Mouse (Mus musculus) bone marrow, adult 2 months (tissue): Measurements from ENCODE around the gene Slc35f2. TPM values are rescaled to one million over a fixed set of nuclear protein-coding genes. Genes with fewer than 3 reads are reported as not detected.

Source experiments
- H3K27ac ChIP-seq: fragments of 200-500 bp; 2 replicates; pipeline ENCODE4 v1.5.1; 2012; ENCODE audit warnings: low read depth, mild to moderate bottlenecking, control low read depth, inconsistent platforms, low read length; ENCODE audit not compliant: control insufficient read depth, poor library complexity, insufficient read depth
- H3K4me1 ChIP-seq: fragments of 200-500 bp; 2 replicates; pipeline ENCODE4 v1.6.1; 2011; ENCODE audit warnings: low read length; ENCODE audit not compliant: control insufficient read depth, insufficient read depth
- H3K4me3 ChIP-seq: fragments of 200-500 bp; replicated peaks from 2 replicates; pipeline ENCODE3; 2011; ENCODE audit warnings: mild to moderate bottlenecking, low read depth, low read length, control low read depth; ENCODE audit not compliant: control insufficient read depth
- CTCF ChIP-seq: fragments of 200-500 bp; IDR thresholded peaks from 2 replicates; pipeline ENCODE4 v1.5.1; 2011; ENCODE audit warnings: low read length, control low read depth; ENCODE audit not compliant: control insufficient read depth, insufficient read depth
- POLR2A ChIP-seq: fragments of 200-500 bp; IDR thresholded peaks from 2 replicates; pipeline ENCODE4 v1.6.1; 2011; ENCODE audit warnings: low read depth, mild to moderate bottlenecking, control low read depth, low read length, borderline replicate concordance; ENCODE audit not compliant: control insufficient read depth
- WGBS: fragments of 180-500 bp; shearing (Covaris S2); methylation state at CpG from one replicate; pipeline ENCODE4 v1.1.7; 2018; 5-methylcytosine and 5-hydroxymethylcytosine counted together
- polyA plus RNA-seq: library from polyadenylated mRNA; stranded (reverse); fragments of >200 nt; gene quantifications from 2 replicates; pipeline ENCODE4 v1.2.4, GENCODE M21; 2011; ENCODE audit warnings: low replicate concordance; ENCODE audit not compliant: missing spikeins, insufficient read depth, insufficient read length

Gene Slc35f2
- polyA plus RNA-seq, 1 experiment = 2.9 TPM

DNA sequence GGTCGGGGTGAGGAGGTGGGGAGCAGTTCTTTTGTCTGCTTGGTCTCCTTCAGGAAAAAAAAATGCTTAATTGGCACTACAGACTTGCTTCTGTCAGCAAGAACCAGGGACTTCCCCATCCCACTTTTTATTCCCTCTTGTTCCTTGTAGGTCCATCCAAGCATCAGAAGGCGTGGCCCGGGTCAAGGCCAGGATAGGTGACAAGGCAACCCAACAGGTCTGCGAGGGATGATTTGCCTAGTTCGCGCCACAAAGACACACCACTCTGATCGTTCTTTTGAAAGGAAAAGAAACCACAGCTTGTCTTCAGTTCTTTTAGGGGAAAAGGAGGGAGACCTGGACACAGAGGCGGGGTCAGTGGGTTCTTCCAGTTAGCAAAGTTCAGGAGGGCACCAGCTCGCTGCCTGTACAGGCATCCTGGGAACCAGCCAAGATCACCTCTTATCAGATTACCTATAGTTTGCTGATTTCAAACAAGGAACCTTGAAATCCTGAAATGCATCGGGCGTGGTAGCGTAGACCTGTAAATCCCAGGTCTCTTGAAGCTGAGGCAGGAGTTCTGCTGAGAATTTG, 481 bp upstream of the Slc35f2 start:
- H3K4me1 ChIP-seq = no peaks in the 10 kb centered on the region; the same call in 1 of the 2 replicates
- WGBS = 25% methylated on average over 12 of the region's 12 CpGs
- no peak overlapping the region for H3K4me3 ChIP-seq
- no peak for TF ChIP-seq CTCF
- H3K27ac ChIP-seq = no peak overlapping the region

DNA sequence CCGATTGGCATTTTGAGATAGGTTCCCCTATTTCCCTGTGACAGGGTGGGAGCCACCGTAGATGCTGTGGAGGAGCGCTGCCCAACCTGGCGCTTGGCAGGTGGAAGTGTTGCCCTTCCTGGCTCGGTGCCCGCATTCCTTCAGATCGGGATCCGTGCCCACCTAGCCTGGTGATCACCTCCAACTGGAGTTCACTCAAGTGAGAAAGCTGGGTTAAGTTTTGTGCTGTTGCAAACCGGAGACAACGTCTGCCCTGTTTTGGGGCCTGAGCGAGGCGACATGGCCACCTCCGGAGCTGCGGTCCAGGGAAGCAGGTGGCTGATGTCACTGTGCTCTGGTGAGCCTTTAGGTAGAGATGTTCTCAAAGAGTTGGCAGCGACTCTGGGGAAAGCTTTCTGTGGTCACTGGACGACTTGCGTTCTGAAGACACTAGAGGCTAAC, 803 bp downstream of the Slc35f2 start:
- H3K4me3 ChIP-seq = peak overlapping the region; percentile 66
- 5% methylated on average over 17 of the region's 17 CpGs for WGBS

DNA sequence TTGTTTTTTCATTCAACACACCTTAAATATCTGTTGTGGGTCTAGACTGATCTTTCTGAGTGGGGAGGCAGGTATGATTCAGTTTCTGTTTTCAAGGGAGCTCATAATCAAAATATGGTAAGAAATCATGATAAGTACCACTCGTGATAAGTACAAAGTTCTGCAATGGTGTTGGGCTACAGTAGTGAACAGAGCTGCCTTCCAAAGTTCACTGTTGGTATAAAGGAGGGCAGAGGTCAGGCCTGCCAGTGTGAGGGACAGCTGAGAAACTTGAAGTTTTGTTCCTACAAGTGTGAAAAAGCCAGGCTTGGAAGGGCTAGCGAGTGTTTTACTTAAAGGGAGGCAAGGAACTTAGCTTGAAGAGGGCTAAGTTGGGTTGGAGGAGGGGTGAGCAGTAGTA, 4.2 kb downstream of the Slc35f2 start:
- 68% methylated on average over 2 of the region's 2 CpGs for WGBS
- TF ChIP-seq CTCF (no peak), POLR2A (no peak)
- H3K4me1 ChIP-seq = no peaks in the 10 kb centered on the region; the same call in 1 of the 2 replicates
- no peak overlapping the region for H3K27ac ChIP-seq
- H3K4me3 ChIP-seq = no peak overlapping the region

More for the DNA sequence above, 803 bp downstream of the Slc35f2 start:
- Histone ChIP-seq H3K27ac (no peak overlapping the region), H3K4me1 (no peaks in the 10 kb centered on the region; the same call in 1 of the 2 replicates)
- TF ChIP-seq CTCF (no peak), POLR2A (no peak)

DNA sequence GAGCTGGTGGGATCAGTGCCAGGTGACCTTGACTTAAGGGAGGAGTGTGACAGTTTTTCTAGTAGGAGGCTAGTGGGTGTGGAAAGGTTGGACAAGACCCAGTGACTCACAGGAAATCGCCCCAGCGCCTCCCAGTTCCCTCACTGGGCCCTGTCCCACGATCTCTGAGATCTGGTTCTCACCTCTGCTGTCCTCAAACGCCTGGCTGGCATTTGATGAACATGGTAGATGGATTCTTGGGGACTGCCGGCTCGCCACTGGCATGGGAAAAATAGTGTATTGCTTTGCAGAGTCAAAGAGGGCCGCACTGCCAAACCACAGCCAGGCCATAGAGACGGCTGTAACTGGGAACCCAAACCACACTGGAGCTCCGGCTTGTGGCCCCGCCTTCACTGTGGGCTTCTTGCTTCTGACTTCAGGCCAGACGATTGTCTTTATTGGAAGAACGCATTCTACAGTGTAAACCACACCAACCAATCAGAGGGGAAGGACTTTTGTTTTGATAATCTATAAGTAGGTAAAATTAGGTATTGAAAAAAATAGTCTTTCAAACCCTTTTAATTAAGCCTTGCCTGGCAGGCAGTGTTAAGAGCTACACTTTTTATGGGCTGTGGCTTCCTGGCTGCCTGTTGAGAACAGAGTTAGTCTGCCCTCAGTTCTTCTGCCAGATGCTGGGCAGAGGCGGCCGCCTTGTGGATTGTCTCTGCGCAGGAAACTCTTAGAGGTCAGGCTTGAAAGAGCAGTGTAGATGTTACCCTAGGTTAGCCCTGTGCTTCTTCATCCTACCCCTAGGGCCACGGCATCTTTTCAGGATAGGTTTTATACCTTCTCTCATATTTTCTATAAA, 15.4 kb downstream of the Slc35f2 start:
- WGBS = 10% methylated on average over 16 of the region's 16 CpGs
- TF ChIP-seq POLR2A = no peak
- no peak for TF ChIP-seq CTCF
- H3K4me3 ChIP-seq = no peak overlapping the region
- no peaks in the 10 kb centered on the region; the same call in 1 of the 2 replicates for H3K4me1 ChIP-seq
- no peak overlapping the region for H3K27ac ChIP-seq

GRCm38 (mm10) chr9:53793830-53794330, 22.5 kb downstream of the Slc35f2 start:
- no peak for TF ChIP-seq CTCF
- no peak for TF ChIP-seq POLR2A
- 81% methylated on average over 1 of the region's 1 CpGs for WGBS
- no peak overlapping the region for H3K27ac ChIP-seq
- no peaks in the 10 kb centered on the region for H3K4me1 ChIP-seq
- no peak overlapping the region for H3K4me3 ChIP-seq

DNA sequence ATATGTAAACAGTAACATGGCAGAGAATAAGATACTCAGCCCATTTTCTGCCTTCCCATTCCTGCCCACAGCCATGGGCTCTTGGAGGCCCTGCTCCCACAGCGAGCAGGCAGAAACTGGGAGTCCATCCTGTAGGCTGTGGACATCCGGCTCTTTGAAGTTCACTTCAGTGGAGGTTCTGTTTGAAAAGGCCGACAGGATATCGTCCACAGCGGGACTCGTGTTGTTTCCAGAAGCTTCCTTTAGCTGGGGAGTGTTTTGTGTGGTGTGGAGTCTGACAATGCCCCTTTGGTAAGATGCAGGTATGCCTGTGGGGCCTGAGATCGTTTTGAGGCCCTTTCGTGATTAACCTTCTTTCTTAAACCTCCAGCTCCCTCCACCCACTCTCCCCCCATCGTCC, 23.2 kb downstream of the Slc35f2 start:
- H3K4me3 ChIP-seq = no peak overlapping the region
- no peaks in the 10 kb centered on the region for H3K4me1 ChIP-seq
- TF ChIP-seq POLR2A (no peak), CTCF (no peak)
- H3K27ac ChIP-seq = no peak overlapping the region
- WGBS = 75% methylated on average over 9 of the region's 9 CpGs

GRCm38 (mm10) chr9:53795351-53795750, 24.0 kb downstream of the Slc35f2 start:
- Histone ChIP-seq H3K4me1 (no peaks in the 10 kb centered on the region), H3K27ac (no peak overlapping the region), H3K4me3 (no peak overlapping the region)
- TF ChIP-seq CTCF (no peak), POLR2A (no peak)

- H3K27ac ChIP-seq = no peak overlapping the region
- 72% methylated on average over 3 of the region's 3 CpGs for WGBS
- TF ChIP-seq POLR2A (no peak), CTCF (no peak)
- H3K4me3 ChIP-seq = no peak overlapping the region
- H3K4me1 ChIP-seq = no peaks in the 10 kb centered on the region
Observed at GRCm38 (mm10) chr9:53796386-53796785, 25.0 kb downstream of the Slc35f2 start.
